Mouse (Mus musculus): ENCODE data around the gene Bcap29.
"Not testable (repeated sequence)": the region's sequence is repeated elsewhere in the genome, so short reads cannot be mapped to it uniquely, and the experiment has no call there.

The Bcap29 gene

DNA sequence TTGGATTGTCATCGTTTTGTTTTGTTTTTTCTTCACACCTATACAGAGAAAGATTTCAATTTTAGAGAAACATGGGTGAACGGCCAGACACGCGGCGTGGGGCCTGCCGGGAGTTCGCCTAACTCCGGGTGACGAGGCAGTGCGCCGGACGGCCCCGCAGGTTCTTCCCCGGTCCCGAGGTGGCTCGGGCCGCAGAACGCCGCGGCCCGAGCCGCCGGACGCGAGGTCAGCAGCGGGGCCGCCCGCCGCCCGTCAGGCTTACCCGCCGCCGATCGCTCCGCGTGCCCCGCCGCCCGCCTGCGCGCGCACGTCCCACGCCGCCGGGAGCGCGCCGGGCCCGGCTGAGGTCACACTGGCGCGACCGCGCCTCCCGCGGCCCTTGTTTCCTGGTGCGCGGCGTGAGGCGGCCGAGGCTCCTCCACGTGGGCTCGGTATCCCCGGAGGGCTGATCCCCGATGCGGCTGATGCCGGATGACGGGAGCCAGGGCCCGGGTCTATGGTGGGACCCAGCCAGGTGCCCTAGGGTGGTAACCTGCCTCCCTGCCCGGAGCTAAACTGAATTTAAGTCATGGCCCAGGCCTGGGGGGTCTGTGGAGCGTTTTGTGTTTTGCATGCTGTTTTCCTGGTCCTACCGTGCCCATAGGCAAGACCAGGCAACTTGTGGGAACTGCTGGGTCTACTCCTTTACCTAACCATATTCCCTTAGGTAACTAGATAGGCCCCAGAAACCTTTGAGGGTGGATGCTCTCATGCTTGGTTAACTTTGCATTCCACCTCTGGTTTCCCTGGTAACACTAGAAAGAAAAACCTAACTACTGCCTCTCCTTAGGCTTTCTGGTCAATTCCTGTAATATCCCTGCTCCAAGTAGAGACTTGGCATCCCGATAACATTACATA, at the start of gene Bcap29:
TSS of gene Bcap29 (minus strand) at position 316 of the 897 bp plus-strand sequence.
- peak; percentile 66 for DNase-seq (ENCODE audit: low spot score)

GRCm38 (mm10) chr12:31667187-31667586, 32.7 kb upstream of the Bcap29 start:
- no peak for DNase-seq (ENCODE audit: low spot score)

DNA sequence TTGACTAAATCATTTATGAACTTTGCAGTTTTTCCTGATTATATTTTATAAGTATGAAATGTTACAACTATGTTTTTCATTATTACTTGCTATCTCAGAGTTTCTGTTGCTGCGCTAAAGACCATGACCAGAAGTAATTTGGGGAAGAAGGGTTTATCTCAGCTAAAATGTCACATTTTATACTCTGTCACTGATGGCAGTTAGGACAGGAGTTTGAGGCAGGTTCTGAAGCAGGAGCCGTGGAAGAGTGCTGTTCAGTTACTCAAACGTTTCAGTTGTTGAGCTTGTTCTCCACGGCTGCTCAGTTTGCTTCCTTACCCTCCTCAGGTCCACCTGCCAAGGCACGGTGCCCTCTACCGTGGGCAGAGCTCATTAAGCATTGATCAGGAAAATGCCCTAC, 31.5 kb upstream of the Bcap29 start:
- no peak for DNase-seq (ENCODE audit: low spot score)

DNA sequence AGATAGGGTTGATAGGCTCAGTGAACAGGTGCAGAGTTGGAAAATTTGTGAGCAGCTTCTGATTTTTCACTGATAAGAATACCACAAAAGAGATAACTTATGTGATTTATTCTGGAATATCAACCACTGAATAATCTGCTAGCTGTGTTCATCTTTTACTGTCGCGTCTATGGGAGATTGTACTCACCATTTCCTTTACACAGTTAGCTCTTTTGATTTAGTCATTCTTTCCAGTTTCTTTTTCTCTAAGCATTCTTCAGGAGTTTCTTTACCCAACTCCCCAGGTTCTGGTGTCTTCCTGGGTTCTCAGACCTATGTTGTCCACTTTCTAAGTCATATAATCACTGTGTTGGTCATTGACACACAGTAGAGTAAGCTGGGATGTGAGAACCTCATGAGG, 22.4 kb upstream of the Bcap29 start:
- DNase-seq (ENCODE audit: low spot score): no peak

GRCm38 (mm10) chr12:31654965-31655477, 20.6 kb upstream of the Bcap29 start:
- DNase-seq (ENCODE audit: low spot score): no peak

GRCm38 (mm10) chr12:31654197-31654964, 19.9 kb upstream of the Bcap29 start, which contains the start of the genes Dus4l and Cog5:
Gene Dus4l, minus strand, starts transcription at chr12:31654826.
Gene Cog5, plus strand, starts transcription at chr12:31654869.
- DNase-seq (ENCODE audit: low spot score): peak; percentile 92

DNA sequence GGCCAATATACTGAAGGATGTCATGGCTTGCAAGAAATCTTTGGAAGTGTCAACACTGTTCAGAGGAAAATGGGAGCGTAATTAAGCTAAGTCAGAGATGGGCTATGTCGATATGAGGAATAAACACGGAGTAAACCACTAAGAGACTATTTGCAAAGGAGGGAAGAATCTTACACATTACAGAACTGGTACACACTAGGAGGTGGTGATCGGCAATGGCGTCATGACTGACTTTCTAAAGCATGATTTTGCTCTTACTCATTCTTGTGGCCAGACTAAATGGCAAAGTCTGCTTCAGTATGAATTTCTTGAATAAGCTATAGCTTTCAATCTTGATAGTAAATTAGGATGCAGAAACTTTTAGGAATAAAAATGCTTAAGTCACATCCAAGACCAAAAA, 19.2 kb upstream of the Bcap29 start:
- no peak for DNase-seq (ENCODE audit: low spot score)

GRCm38 (mm10) chr12:31635240-31635607, 766 bp upstream of the Bcap29 start:
- no peak for DNase-seq (ENCODE audit: low spot score)

- peak; percentile 50 for DNase-seq (ENCODE audit: low spot score)
These were observed 502 bp downstream of the Bcap29 start for GRCm38 (mm10) chr12:31633970-31634342.

DNA sequence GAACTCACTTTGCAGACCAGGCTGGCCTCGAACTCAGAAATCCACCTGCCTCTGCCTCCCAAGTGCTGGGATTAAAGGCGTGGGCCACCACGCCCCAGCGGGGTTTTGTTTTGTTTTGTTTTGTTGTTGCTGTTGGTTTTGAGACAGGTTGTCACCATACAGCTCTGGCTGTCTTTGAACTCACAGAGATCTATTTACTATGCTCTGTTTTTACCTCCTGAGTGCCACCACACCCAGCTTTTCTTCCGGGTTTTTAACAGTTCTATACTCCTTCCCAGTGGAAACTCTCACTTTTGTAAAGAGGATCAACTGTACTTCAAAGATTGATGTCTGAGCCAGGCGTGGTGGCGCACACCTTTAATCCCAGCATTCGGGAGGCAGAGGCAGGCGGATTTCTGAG, 6.1 kb downstream of the Bcap29 start:
- DNase-seq (ENCODE audit: low spot score): not testable (repeated sequence)

- no peak for DNase-seq (ENCODE audit: low spot score)
These were observed 9.4 kb downstream of the Bcap29 start for GRCm38 (mm10) chr12:31625016-31625415.

GRCm38 (mm10) chr12:31620106-31620505, 14.4 kb downstream of the Bcap29 start:
- DNase-seq (ENCODE audit: low spot score): no peak

DNA sequence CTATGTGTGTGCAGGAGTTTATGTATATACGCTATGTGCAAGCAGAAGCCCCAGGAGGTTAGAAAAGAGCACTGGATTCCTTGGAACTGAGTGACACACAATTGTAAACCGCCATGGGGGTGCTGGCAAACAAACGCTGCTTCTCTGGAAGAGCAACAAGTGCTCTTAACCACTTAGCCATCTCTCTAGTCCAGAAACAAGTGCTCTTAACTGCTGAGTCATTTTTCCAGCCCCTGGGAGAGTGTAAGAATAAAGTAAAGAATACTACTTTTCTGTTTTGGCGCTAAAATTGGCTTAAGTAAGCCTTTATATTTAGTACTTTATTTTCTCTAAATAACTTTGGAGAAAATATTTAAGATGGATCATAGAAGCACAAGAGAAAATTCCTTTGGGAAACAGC, 21.1 kb downstream of the Bcap29 start:
- DNase-seq (ENCODE audit: low spot score): no peak

GRCm38 (mm10) chr12:31608138-31608537, 26.3 kb downstream of the Bcap29 start:
- no peak for DNase-seq (ENCODE audit: low spot score)

- DNase-seq (ENCODE audit: low spot score): no peak
These were observed 29.6 kb downstream of the Bcap29 start for GRCm38 (mm10) chr12:31604894-31605293.

DNA sequence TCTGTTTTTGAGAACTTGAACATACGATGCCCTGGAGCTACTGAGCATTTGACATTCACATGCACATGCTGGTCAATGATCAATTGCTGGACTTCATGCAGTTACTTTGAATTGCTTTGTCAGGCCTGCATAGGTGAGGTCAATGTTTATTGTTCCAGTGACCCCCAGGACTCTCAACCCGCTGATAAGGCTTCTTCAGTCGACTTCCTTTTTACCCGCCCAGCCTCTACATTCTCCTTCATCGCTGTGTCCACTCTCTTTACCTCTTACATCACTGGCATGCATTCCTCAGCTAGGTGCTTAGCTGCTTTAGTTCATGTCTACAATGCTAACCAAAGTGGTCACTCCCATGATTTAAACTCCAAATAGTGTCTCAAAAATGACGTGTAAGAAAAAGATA, 30.9 kb downstream of the Bcap29 start:
- no peak for DNase-seq (ENCODE audit: low spot score)

GRCm38 (mm10) chr12:31594296-31594695, 40.2 kb downstream of the Bcap29 start:
- DNase-seq (ENCODE audit: low spot score): no peak

- no peak for DNase-seq (ENCODE audit: low spot score)
These were observed 42.4 kb downstream of the Bcap29 start for GRCm38 (mm10) chr12:31592011-31592410.

DNA sequence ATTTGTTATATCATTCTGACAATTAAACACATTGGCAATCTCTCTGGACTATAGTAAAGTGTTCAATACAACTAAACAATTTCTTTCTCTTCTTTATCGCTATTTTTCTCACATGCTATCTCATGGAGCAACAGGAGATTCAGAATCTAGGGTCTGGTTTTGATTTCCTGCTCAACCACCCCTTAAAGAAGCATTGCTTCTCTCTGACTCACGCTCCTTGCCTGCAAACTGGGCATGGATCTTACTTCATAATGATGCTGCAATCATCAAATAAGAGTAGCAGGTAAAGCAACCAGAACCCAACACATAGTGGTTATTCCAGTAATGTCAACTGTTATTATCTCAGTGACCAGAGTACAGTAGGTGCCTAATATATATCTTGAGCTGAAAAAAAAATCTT, 50.7 kb downstream of the Bcap29 start:
- DNase-seq (ENCODE audit: low spot score): no peak

DNA sequence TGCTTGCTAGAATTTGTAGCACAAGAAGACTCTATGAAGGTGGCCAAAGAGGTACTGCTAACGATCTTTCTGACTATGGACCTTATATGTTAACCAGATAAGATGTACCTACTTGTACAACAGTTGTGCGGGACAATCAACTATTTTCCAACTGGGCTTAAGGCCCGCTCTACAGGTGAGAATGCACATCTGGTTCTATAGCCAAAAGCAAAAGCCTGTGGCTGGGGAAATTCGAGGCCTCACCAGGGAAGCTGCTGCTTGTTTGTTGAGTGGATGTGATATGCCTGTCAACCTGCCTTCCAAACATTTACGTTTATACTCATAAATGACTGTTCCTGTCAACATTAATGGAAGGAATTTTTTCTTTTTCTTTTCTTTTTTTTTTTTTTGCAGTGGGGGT, 52.4 kb downstream of the Bcap29 start:
- DNase-seq (ENCODE audit: low spot score): no peak

- no peak for DNase-seq (ENCODE audit: low spot score)
These were observed 53.1 kb downstream of the Bcap29 start for GRCm38 (mm10) chr12:31581319-31581810.

DNA sequence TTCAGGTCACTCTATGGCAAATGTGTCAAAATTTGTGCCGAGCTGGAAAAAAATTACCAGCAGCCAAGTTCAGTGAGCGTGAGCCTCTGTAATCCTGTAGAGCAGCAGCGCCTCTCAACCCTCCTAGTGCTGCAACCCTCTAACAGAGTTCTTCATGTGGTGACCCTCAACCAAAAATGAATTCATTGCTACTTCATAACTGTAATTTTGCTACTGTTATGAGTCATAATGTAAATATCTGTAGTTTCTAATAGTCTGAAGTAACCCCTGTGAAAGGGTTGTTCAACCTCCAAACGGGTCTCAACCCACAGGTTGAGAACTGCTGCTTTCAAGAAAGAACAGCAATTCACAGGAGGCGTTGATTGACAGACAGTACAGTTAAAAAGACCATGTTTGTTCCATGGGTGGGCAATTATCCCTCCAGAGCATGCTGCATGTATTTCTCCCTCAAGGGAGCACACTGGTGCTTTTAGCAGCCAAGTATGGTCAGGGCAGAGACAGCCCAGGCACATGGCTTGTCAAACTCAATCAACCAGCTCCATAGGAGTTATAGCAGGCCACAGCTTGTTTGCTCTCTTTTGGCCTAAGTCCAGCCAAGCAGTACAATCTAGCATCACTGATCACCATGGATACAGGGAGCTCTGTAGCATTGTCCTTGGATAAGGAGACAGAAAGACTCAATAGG, 53.7 kb downstream of the Bcap29 start:
- DNase-seq (ENCODE audit: low spot score): no peak
